Mouse (Mus musculus) left cerebral cortex, adult 18-20 months (tissue): ENCODE results near the gene Reg1. TPM values are rescaled to one million over a fixed set of nuclear protein-coding genes. Genes with fewer than 3 reads are reported as not detected.
A peak's percentile ranks its signal among the peaks of the same experiment; 100 is the strongest.
"Not testable (repeated sequence)": the region's sequence is repeated elsewhere in the genome, so short reads cannot be mapped to it uniquely, and the experiment has no call there.

Experiments used
- DNase-seq, 2 experiments: peaks; one replicate each; pipeline ENCODE4 v3.0.0; 2021 to 2022; ENCODE audit warnings: low spot score in 2 of 2, mixed read lengths in 1 of 2
- long read RNA-seq, 2 experiments: library from polyadenylated mRNA; stranded (forward); transcript quantifications; one replicate each; pipeline ENCODE4 v2.0.0; 2021
- total RNA-seq, 2 experiments: library from RNA; stranded (reverse); gene quantifications; 2 replicates each; pipeline ENCODE4 v1.2.3; 2021

Gene Reg1
- not detected for total RNA-seq
- long read RNA-seq, experiment 1: 0 reads
- long read RNA-seq, experiment 2: 0 reads

DNA sequence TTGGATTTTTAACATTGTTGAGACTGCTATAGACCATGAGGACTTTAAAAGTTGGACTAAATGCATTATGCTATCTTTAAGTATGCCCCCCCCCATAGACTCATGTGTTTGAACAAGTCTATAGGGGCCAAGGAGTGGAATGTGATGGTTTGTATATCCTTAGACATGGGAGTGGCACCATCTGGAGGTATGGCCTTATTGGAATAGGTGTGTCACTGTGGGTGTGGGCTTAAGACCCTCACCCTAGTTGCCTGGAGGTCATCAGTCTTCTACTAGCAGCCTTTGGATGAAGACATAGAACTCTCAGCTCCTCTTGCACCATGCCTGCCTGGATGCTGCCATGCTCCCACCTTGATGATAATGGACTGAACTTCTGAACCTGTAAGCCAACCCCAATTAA, at the start of gene Reg1:
Gene Reg1, plus strand, starts transcription at position 301 of the 400 bp plus-strand sequence.
- DNase-seq: not testable (repeated sequence)

DNA sequence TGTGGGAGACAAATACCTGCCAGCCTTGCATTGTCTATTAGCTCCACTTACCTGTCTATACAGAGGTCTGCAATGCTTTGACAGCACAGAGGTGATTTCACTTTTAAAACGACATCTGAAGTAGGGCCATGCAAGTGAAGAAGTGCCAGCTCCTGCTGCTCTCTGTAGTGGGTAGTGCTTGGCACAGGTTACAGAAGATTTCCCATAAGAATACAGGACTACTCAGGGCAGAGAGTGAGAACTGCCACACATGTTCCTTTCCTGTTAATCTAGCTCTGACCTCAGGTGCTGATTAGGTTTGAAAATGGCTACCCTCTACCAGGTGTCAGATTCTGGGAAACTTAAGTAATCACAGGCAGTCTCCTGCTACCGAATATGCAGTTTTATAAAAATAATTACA, 43.7 kb upstream of the Reg1 start, which contains the start of gene Reg3d:
Gene Reg3d, minus strand, starts transcription at position 101 of the 400 bp plus-strand sequence.
- DNase-seq: no peak

GRCm38 (mm10) chr6:78380409-78380808, 42.1 kb upstream of the Reg1 start, which contains the start of gene Reg3a:
TSS of gene Reg3a (plus strand) at chr6:78380709.
- no peak for DNase-seq

GRCm38 (mm10) chr6:78385609-78386008, 36.9 kb upstream of the Reg1 start:
- no peak for DNase-seq

DNA sequence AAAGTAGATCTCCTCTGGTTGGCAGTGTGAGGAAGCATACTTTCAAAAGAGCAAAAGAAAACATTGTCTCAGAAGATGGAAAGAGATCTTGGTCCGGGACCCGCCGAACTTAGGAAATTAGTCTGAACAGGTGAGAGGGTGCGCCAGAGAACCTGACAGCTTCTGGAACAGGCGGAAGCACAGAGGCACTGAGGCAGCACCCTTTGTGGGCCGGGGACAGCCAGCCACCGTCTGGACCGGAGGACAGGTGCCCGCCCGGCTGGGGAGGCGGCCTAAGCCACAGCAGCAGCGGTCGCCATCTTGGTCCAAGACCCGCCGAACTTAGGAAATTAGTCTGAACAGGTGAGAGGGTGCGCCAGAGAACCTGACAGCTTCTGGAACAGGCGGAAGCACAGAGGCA, 27.2 kb upstream of the Reg1 start, which contains the start of gene Reg2:
Gene Reg2, plus strand, starts transcription at position 301 of the 400 bp plus-strand sequence.
- not testable (repeated sequence) for DNase-seq

DNA sequence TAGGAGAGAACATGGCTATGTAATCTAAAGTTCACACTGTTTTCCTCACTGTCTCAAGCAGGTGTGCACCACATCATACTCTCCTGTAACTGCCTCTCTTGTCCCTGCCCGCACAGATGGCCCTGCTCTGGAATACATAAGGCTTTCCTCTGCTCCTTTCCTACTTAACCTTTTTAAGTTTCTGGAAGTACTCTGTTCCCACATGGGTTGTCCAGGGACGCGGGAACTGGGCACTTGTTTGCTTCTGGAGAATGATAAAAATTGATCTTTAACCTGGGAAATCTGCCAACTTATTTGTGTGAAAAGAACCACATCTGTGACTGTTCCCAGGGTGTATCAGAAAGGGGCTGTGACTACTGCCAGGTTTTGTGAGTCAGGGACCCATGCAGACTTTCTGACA, 3.0 kb downstream of the Reg1 start:
- DNase-seq: no peak

DNA sequence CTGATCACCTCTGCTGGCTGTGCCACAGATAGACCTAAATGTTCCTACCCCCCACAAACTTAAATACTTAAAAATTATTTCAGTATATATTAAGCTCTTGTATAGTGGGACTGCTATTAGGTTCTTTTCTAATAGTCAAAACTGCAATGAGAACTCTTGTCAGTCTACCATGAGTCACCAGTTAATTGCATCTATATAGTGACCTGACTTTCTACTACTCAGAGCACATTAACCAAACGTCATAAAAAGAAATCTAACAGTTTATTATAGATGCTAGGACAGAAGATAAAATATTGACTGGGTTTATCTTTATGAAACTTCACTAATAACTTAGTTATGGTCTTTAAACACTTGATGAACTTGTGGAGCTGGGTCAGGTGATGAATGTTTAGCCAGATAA, 24.7 kb downstream of the Reg1 start:
- DNase-seq: no peak

DNA sequence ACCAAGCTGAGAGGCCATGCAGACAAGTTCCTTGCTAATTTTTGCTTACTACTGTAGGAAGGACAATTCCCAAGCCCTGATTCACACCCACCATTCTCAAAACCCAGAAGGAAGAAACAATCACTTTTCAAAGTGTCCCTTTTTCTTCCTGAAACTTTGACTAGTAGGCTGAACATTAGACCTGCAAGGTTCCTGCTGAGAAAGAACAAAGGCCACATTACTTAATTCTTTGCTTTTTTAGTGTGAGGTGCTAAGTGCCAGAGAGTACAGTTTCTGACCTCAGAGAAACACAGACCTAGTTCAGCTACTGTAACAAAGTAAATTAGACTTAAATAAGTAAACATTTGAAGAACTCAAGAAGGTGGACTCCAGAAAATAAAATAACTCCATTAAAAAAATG, 25.9 kb downstream of the Reg1 start:
- no peak for DNase-seq

- no peak for DNase-seq
Observed at GRCm38 (mm10) chr6:78452804-78453203, 30.3 kb downstream of the Reg1 start.

GRCm38 (mm10) chr6:78460191-78460825, 37.8 kb downstream of the Reg1 start:
- peak; percentile 37 to 60 for DNase-seq

- DNase-seq: no peak
Observed at GRCm38 (mm10) chr6:78462360-78462759, 39.8 kb downstream of the Reg1 start.

DNA sequence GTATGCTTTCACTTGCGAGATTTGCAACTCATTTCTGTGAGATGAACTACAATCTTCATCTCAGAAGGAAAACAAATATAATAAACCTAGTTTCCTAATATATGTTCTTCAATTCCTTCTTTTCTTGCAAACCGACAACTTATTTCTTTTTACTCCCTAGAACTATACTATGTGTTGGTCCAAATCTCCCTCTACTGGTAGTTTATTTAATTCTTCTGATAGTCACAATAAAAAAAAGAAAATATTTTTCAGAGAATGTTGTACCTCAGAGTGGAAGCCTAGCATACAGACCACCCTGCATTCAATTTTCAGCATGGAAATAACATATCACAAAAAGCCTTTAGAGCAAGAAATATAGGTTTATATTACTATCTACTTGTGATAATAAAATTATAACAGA, 40.8 kb downstream of the Reg1 start:
- DNase-seq: no peak

DNA sequence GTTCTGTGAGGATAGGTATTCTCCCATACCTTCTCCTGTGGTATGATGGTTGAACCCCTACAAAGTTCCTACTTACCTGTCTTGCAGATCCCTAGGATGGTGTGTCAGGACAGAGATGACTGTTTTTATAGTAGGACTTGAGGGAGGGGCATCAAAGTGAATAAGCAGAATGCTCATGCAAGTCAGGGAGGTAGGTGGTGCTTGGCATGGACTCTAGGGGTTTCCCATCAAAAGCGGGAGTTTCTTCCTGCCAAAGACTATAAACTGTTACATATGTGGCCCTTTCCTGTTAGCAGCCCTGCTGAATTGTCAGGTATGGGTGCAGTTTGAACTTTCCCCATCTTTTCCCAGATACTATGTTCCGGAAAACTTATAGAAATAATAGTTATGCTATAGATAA, 46.3 kb downstream of the Reg1 start, which contains the start of gene Reg3g:
Gene Reg3g, minus strand, starts transcription at position 101 of the 400 bp plus-strand sequence.
- no peak for DNase-seq

- no peak for DNase-seq
Observed at GRCm38 (mm10) chr6:78469287-78469686, 46.8 kb downstream of the Reg1 start.

Other genes with a start within 250 kb of the Reg1 start
- gene Reg3b, start 52.1 kb upstream of the Reg1 start, total RNA-seq: not detected
- not detected for gene Reg3d, start 43.8 kb upstream of the Reg1 start, total RNA-seq
- gene Reg3a, start 42.0 kb upstream of the Reg1 start, total RNA-seq: not detected
- not detected for gene Reg2, start 27.1 kb upstream of the Reg1 start, total RNA-seq
- not detected for gene Reg3g, start 46.2 kb downstream of the Reg1 start, total RNA-seq